Mouse (Mus musculus): Measurements from ENCODE around the gene Fras1. TPM values are rescaled to one million over a fixed set of nuclear protein-coding genes. Genes with fewer than 3 reads are reported as not detected.

Gene Fras1
- total and polyA plus RNA-seq, 3 experiments = not detected

- no peaks in the 10 kb centered on the region for H3K4me1 ChIP-seq (ENCODE audit: control insufficient read depth in 1 of 2, insufficient read depth in 2 of 2, low read length in 2 of 2)
- H3K27me3 ChIP-seq (ENCODE audit: control insufficient read depth in 1 of 2, insufficient read depth in 2 of 2, low read length in 2 of 2) = no peaks in the 10 kb centered on the region
- TF ChIP-seq JUND (IDR thresholded peaks at IDR 0.05; ENCODE audit: low read depth, low read length) = no peak
- TF ChIP-seq SIN3A (IDR thresholded peaks at IDR 0.05; ENCODE audit: low read length) = no peak
- TF ChIP-seq UBTF (IDR thresholded peaks at IDR 0.05; ENCODE audit: borderline replicate concordance, insufficient read depth, low read depth, low read length) = no peak
- TF ChIP-seq CHD2 (IDR thresholded peaks at IDR 0.05; ENCODE audit: low read length) = no peak
- TF ChIP-seq GATA1 (IDR thresholded peaks at IDR 0.05; ENCODE audit: low read depth, low read length) = no peak
- TF ChIP-seq MEF2A (IDR thresholded peaks at IDR 0.05; ENCODE audit: extremely low read depth, insufficient replicate concordance, low read depth, low read length, poor library complexity, severe bottlenecking) = no peak
- no peak for TF ChIP-seq ZC3H11A (IDR thresholded peaks at IDR 0.05; ENCODE audit: low read depth, low read length)
- no peak for TF ChIP-seq MXI1 (IDR thresholded peaks at IDR 0.05; ENCODE audit: low read depth, low read length)
- no peak for TF ChIP-seq ZNF384 (IDR thresholded peaks at IDR 0.05; ENCODE audit: low read depth, low read length)
- no peak for TF ChIP-seq HCFC1 (IDR thresholded peaks at IDR 0.05; ENCODE audit: low read depth, low read length)
- no peak for TF ChIP-seq USF1 (IDR thresholded peaks at IDR 0.05; ENCODE audit: low read depth, low read length)
- TF ChIP-seq MAFK (IDR thresholded peaks at IDR 0.05; ENCODE audit: borderline replicate concordance, low read depth, low read length) = no peak
- no peak for TF ChIP-seq TCF12 (IDR thresholded peaks at IDR 0.05; ENCODE audit: low read depth, low read length)
- TF ChIP-seq MAX (IDR thresholded peaks at IDR 0.05; ENCODE audit: low read length) = no peak
- TF ChIP-seq CHD1 (IDR thresholded peaks at IDR 0.05; ENCODE audit: low read depth, low read length) = no peak
- no peak for TF ChIP-seq CTCF (IDR thresholded peaks at IDR 0.05 in 2 of 3, conservative IDR thresholded peaks at IDR 0.05 in 1 of 3; ENCODE audit: control insufficient read depth in 1 of 3, insufficient read depth in 1 of 3, low read depth in 2 of 3, low read length in 3 of 3, poor library complexity in 1 of 3, severe bottlenecking in 1 of 3)
- TF ChIP-seq GABPA (IDR thresholded peaks at IDR 0.05; ENCODE audit: low read depth, low read length) = no peak
- no peak for TF ChIP-seq USF2 (IDR thresholded peaks at IDR 0.05; ENCODE audit: borderline replicate concordance in 1 of 2, insufficient read depth in 1 of 2, low read depth in 1 of 2, low read length in 2 of 2)
- no peak overlapping the region for H3K9ac ChIP-seq (ENCODE audit: control insufficient read depth, low read depth, low read length, poor library complexity, severe bottlenecking)
- no peaks in the 10 kb centered on the region for H3K9me3 ChIP-seq (replicated peaks; ENCODE audit: insufficient read depth, low read length)
- H3K36me3 ChIP-seq (ENCODE audit: control insufficient read depth in 1 of 2, insufficient read depth in 2 of 2, low read length in 2 of 2) = no peaks in the 10 kb centered on the region
- DNase-seq (ENCODE audit: low read depth, low spot score) = no peak
- H3K4me3 ChIP-seq (ENCODE audit: control insufficient read depth in 1 of 2, insufficient read depth in 1 of 2, low read depth in 2 of 2, low read length in 2 of 2) = no peak overlapping the region
- no peaks in the 10 kb centered on the region for H3K79me2 ChIP-seq (ENCODE audit: control insufficient read depth, insufficient read depth, low read length, poor library complexity)
- H3K27ac ChIP-seq (ENCODE audit: control insufficient read depth, low read depth, low read length) = no peak overlapping the region
Measured at GRCm38 (mm10) chr5:96344983-96345382, 28.8 kb upstream of the Fras1 start.

GRCm38 (mm10) chr5:96351963-96352362 lies 21.8 kb upstream of the Fras1 start:
- H3K79me2 ChIP-seq (ENCODE audit: control insufficient read depth, insufficient read depth, low read length, poor library complexity) = no peaks in the 10 kb centered on the region
- DNase-seq (ENCODE audit: low read depth, low spot score) = peak; percentile 50
- H3K9ac ChIP-seq (ENCODE audit: control insufficient read depth, low read depth, low read length, poor library complexity, severe bottlenecking) = no peak overlapping the region
- H3K4me3 ChIP-seq (ENCODE audit: control insufficient read depth in 1 of 2, insufficient read depth in 1 of 2, low read depth in 2 of 2, low read length in 2 of 2) = no peak overlapping the region
- no peaks in the 10 kb centered on the region for H3K36me3 ChIP-seq (ENCODE audit: control insufficient read depth in 1 of 2, insufficient read depth in 2 of 2, low read length in 2 of 2)
- H3K27ac ChIP-seq (ENCODE audit: control insufficient read depth, low read depth, low read length) = no peak overlapping the region
- H3K27me3 ChIP-seq (ENCODE audit: control insufficient read depth in 1 of 2, insufficient read depth in 2 of 2, low read length in 2 of 2) = no peaks in the 10 kb centered on the region
- peak; percentile 57 for TF ChIP-seq SMC3 (IDR thresholded peaks at IDR 0.05; ENCODE audit: low read depth, low read length)
- no peak for TF ChIP-seq POLR2AphosphoS5 (IDR thresholded peaks at IDR 0.05; ENCODE audit: borderline replicate concordance, low read depth, low read length)
- TF ChIP-seq CTCF (IDR thresholded peaks at IDR 0.05 in 2 of 3, conservative IDR thresholded peaks at IDR 0.05 in 1 of 3; ENCODE audit: control insufficient read depth in 1 of 3, insufficient read depth in 1 of 3, low read depth in 2 of 3, low read length in 3 of 3, poor library complexity in 1 of 3, severe bottlenecking in 1 of 3) = peak; percentile 48 to 75 (median 63)
- TF ChIP-seq EP300 (IDR thresholded peaks at IDR 0.05; ENCODE audit: low read depth in 1 of 2, low read length in 2 of 2) = no peak
- peak; percentile 26; the same call in 1 of the 2 replicates for TF ChIP-seq ZC3H11A (IDR thresholded peaks at IDR 0.05; ENCODE audit: low read depth, low read length)
- no peak for TF ChIP-seq ZMIZ1 (IDR thresholded peaks at IDR 0.05; ENCODE audit: low read depth, low read length)
- TF ChIP-seq ELF1 (IDR thresholded peaks at IDR 0.05; ENCODE audit: low read depth, low read length) = no peak
- TF ChIP-seq TAL1 (IDR thresholded peaks at IDR 0.05; ENCODE audit: low read length) = no peak
- TF ChIP-seq RAD21 (IDR thresholded peaks at IDR 0.05; ENCODE audit: low read depth, low read length) = peak; percentile 54
- no peak for TF ChIP-seq USF1 (IDR thresholded peaks at IDR 0.05; ENCODE audit: low read depth, low read length)
- no peak for TF ChIP-seq GABPA (IDR thresholded peaks at IDR 0.05; ENCODE audit: low read depth, low read length)
- H3K4me1 ChIP-seq (ENCODE audit: control insufficient read depth in 1 of 2, insufficient read depth in 2 of 2, low read length in 2 of 2) = no peaks in the 10 kb centered on the region; a peak in 1 of 4 replicates
- H3K9me3 ChIP-seq (replicated peaks; ENCODE audit: insufficient read depth, low read length) = no peaks in the 10 kb centered on the region

Measured in MEL (cell line).